Comparison of ENCODE assay signal across 27 mouse cellular contexts in genomic region chr6:146014312-146014711, GRCm38 (mm10).
DNase-seq lines count a peak whose midpoint lies in the region; ATAC-seq and TF ChIP-seq lines count a peak whose summit lies in the region.
"Had no signal": no experiment of that assay in that cellular context is flagged by ENCODE, and none has a peak within 500 bp of the region (broad histone marks: within the 10 kb centered on the region; RNA-seq: fewer than 3 reads in every experiment).

No protein-coding gene starts in this region.

- H3K36me3 ChIP-seq in forebrain, embryonic 11.5 days (ENCODE audit: control insufficient read depth, insufficient read depth, low read length): no peaks in the 10 kb centered on the region
- no peaks in the 10 kb centered on the region for H3K36me3 ChIP-seq in forebrain, embryonic 16.5 days (ENCODE audit: control insufficient read depth, insufficient read depth)
- no peaks in the 10 kb centered on the region for H3K36me3 ChIP-seq in thymus, adult 2 months (ENCODE audit: control insufficient read depth, insufficient read depth, low read length)
- H3K36me3 ChIP-seq: embryonic facial prominence, embryonic 10.5 days; embryonic facial prominence, embryonic 13.5 days; heart, embryonic 10.5 days; heart, embryonic 13.5 days had no signal

- WGBS in forebrain, embryonic 11.5 days: 95% methylated on average over 3 of the region's 3 CpGs
- 89% methylated on average over 3 of the region's 3 CpGs for WGBS in forebrain, embryonic 16.5 days
- WGBS in thymus, adult 2 months: 95% methylated on average over 3 of the region's 3 CpGs

- TF ChIP-seq POLR2A in thymus, adult 2 months (IDR thresholded peaks at IDR 0.05; ENCODE audit: control insufficient read depth, extremely low read depth, insufficient read depth, low read length, poor library complexity): no peak

- peak; percentile 15 for DNase-seq in forebrain, embryonic 11.5 days (ENCODE audit: low spot score)
- DNase-seq in lung, postnatal 36 days: peak; percentile 39
- DNase-seq in lung, postnatal 25 days (ENCODE audit: low spot score): no peak
- no peak for DNase-seq in thymus, adult 2 months
- no peak for DNase-seq in ovary, adult 18-20 months (ENCODE audit: low spot score)
- DNase-seq: adrenal gland, postnatal 10 days; adrenal gland, postnatal 36 days; cerebellum, adult 11 months; cerebellum, adult 2 months; cerebellum, adult 9-11 months; cerebellum, postnatal 25 days; forebrain, postnatal 0 days; gastrocnemius, postnatal 10 days; gastrocnemius, postnatal 36 days; heart, adult 18-20 months; heart, postnatal 14 days; heart, postnatal 4 days had no signal

- no peaks in the 10 kb centered on the region for H3K9me3 ChIP-seq in forebrain, embryonic 11.5 days (ENCODE audit: control insufficient read depth, low read length)
- H3K9me3 ChIP-seq in forebrain, embryonic 16.5 days (ENCODE audit: control insufficient read depth, low read length): no peaks in the 10 kb centered on the region
- H3K9me3 ChIP-seq: embryonic facial prominence, embryonic 10.5 days; embryonic facial prominence, embryonic 13.5 days; forebrain, embryonic 13.5 days; heart, embryonic 10.5 days; heart, embryonic 13.5 days had no signal

- no peak overlapping the region for H3K4me2 ChIP-seq in forebrain, embryonic 11.5 days (ENCODE audit: low read depth, low read length, severe bottlenecking)
- no peak overlapping the region for H3K4me2 ChIP-seq in forebrain, embryonic 16.5 days (ENCODE audit: low read length)
- H3K4me2 ChIP-seq: embryonic facial prominence, embryonic 13.5 days; forebrain, embryonic 13.5 days; heart, embryonic 13.5 days; hindbrain, embryonic 14.5 days had no signal

- ATAC-seq in forebrain, embryonic 11.5 days (replicated peaks; ENCODE audit: low FRiP score): no peak
- ATAC-seq in forebrain, embryonic 16.5 days: no peak
- ATAC-seq in megakaryocyte, adult 5-6 weeks (ENCODE audit: poor library complexity, severe bottlenecking): peak; percentile 55
- ATAC-seq: activated CD4-positive, CD25-positive, alpha-beta regulatory T cell, adult 4 months; forebrain, embryonic 13.5 days; forebrain, postnatal 0 days had no signal

- no peaks in the 10 kb centered on the region for H3K27me3 ChIP-seq in forebrain, embryonic 11.5 days (ENCODE audit: control insufficient read depth, insufficient read depth, low read length)
- no peaks in the 10 kb centered on the region for H3K27me3 ChIP-seq in forebrain, embryonic 16.5 days (replicated peaks; ENCODE audit: control insufficient read depth, insufficient read depth, low read length)
- no peaks in the 10 kb centered on the region for H3K27me3 ChIP-seq in thymus, adult 2 months (ENCODE audit: control insufficient read depth, insufficient read depth, low read length)
- H3K27me3 ChIP-seq: embryonic facial prominence, embryonic 13.5 days; forebrain, embryonic 13.5 days; heart, embryonic 13.5 days had no signal

- H3K4me1 ChIP-seq in forebrain, embryonic 11.5 days (replicated peaks; ENCODE audit: control insufficient read depth, insufficient read depth, low read length): no peaks in the 10 kb centered on the region
- peaks cover 6% of the 10 kb centered on the region for H3K4me1 ChIP-seq in forebrain, embryonic 16.5 days (replicated peaks; ENCODE audit: control insufficient read depth, insufficient read depth, low read length)
- H3K4me1 ChIP-seq in thymus, adult 2 months (replicated peaks; ENCODE audit: control insufficient read depth, insufficient read depth, low read length): no peaks in the 10 kb centered on the region
- H3K4me1 ChIP-seq: forebrain, embryonic 13.5 days had no signal

- H3K9ac ChIP-seq in forebrain, embryonic 11.5 days (ENCODE audit: low read length): no peak overlapping the region
- no peak overlapping the region for H3K9ac ChIP-seq in forebrain, embryonic 16.5 days (replicated peaks; ENCODE audit: low read depth, low read length)
- H3K9ac ChIP-seq: embryonic facial prominence, embryonic 13.5 days; forebrain, embryonic 13.5 days; forebrain, postnatal 0 days; heart, embryonic 13.5 days; hindbrain, embryonic 14.5 days had no signal

- H3K4me3 ChIP-seq in forebrain, embryonic 11.5 days (ENCODE audit: low read depth, low read length): no peak overlapping the region
- no peak overlapping the region for H3K4me3 ChIP-seq in forebrain, embryonic 16.5 days (replicated peaks; ENCODE audit: low read length)
- no peak overlapping the region for H3K4me3 ChIP-seq in thymus, adult 2 months (ENCODE audit: control insufficient read depth, insufficient read depth, low read length)
- H3K4me3 ChIP-seq: embryonic facial prominence, embryonic 10.5 days; embryonic facial prominence, embryonic 13.5 days; erythroblast, embryonic 14.5 days; forebrain, embryonic 13.5 days; heart, embryonic 10.5 days; heart, embryonic 13.5 days had no signal

- TF ChIP-seq CTCF in thymus, adult 2 months (IDR thresholded peaks at IDR 0.05; ENCODE audit: borderline replicate concordance, control insufficient read depth, extremely low read depth, insufficient read depth, low read length, poor library complexity): no peak

- no peak overlapping the region for H3K27ac ChIP-seq in forebrain, embryonic 11.5 days (ENCODE audit: low read depth, low read length)
- H3K27ac ChIP-seq in forebrain, embryonic 16.5 days (ENCODE audit: low read length): no peak overlapping the region
- no peak overlapping the region for H3K27ac ChIP-seq in thymus, adult 2 months (ENCODE audit: control insufficient read depth, insufficient read depth, low read length)
- H3K27ac ChIP-seq: embryonic facial prominence, embryonic 10.5 days; embryonic facial prominence, embryonic 13.5 days; forebrain, embryonic 13.5 days; heart, embryonic 10.5 days; heart, embryonic 13.5 days; hindbrain, embryonic 14.5 days had no signal

Comparison
In these comparisons a context has a peak if more than half of its experiments do, and no peak if none do; other contexts are left out.
1. DNase-seq: peak in forebrain, embryonic 11.5 days (single experiment) and lung, postnatal 36 days (single experiment); none in lung, postnatal 25 days (single experiment), thymus, adult 2 months (single experiment) and ovary, adult 18-20 months (single experiment).